Mouse (Mus musculus): ENCODE data around the gene Kcnb1. TPM values are rescaled to one million over a fixed set of nuclear protein-coding genes. Genes with fewer than 3 reads are reported as not detected.

Gene Kcnb1
- polyA plus RNA-seq, 1 experiment from 2014 or later: 0.85 TPM

GRCm38 (mm10) chr2:167150135-167150534 lies 39.8 kb downstream of the Kcnb1 start:
- H3K4me1 ChIP-seq (ENCODE audit: control insufficient read depth in 2 of 2, insufficient read depth in 2 of 2, low read length in 2 of 2): peaks cover 0 to 3% of the 10 kb centered on the region in 2 experiments; a peak in 2 of 4 replicates
- H3K36me3 ChIP-seq (ENCODE audit: control insufficient read depth, insufficient read depth, low read length): no peaks in the 10 kb centered on the region
- H3K27ac ChIP-seq (replicated peaks in 1 of 2; ENCODE audit: control insufficient read depth in 1 of 2, insufficient read depth in 1 of 2, low read depth in 2 of 2, low read length in 2 of 2): no peak overlapping the region
- H3K27me3 ChIP-seq (ENCODE audit: control insufficient read depth, insufficient read depth, low read length): peaks cover 9% of the 10 kb centered on the region
- H3K4me2 ChIP-seq (ENCODE audit: low read length): no peak overlapping the region
- no peak for ATAC-seq (ENCODE audit: insufficient number of reproducible peaks, insufficient read depth, low FRiP score, low read depth)
- 88% methylated on average over 7 of the region's 7 CpGs for WGBS
- no peak overlapping the region for H3K9ac ChIP-seq (ENCODE audit: low read length)
- no peaks in the 10 kb centered on the region; the same call in 1 of the 2 replicates for H3K9me3 ChIP-seq (ENCODE audit: control insufficient read depth, low read length)
- H3K4me3 ChIP-seq (ENCODE audit: control insufficient read depth in 1 of 2, insufficient read depth in 1 of 2, low read depth in 1 of 2, low read length in 2 of 2): no peak overlapping the region

- H3K4me1 ChIP-seq (ENCODE audit: control insufficient read depth in 2 of 2, insufficient read depth in 2 of 2, low read length in 2 of 2): peaks cover 0 to 3% of the 10 kb centered on the region in 2 experiments; a peak in 1 of 4 replicates
- 88% methylated on average over 6 of the region's 6 CpGs for WGBS
- no peak overlapping the region for H3K4me3 ChIP-seq (ENCODE audit: control insufficient read depth in 1 of 2, insufficient read depth in 1 of 2, low read depth in 1 of 2, low read length in 2 of 2)
- H3K36me3 ChIP-seq (ENCODE audit: control insufficient read depth, insufficient read depth, low read length): no peaks in the 10 kb centered on the region
- no peak overlapping the region for H3K9ac ChIP-seq (ENCODE audit: low read length)
- no peak overlapping the region for H3K27ac ChIP-seq (replicated peaks in 1 of 2; ENCODE audit: control insufficient read depth in 1 of 2, insufficient read depth in 1 of 2, low read depth in 2 of 2, low read length in 2 of 2)
- no peak overlapping the region for H3K4me2 ChIP-seq (ENCODE audit: low read length)
- H3K27me3 ChIP-seq (ENCODE audit: control insufficient read depth, insufficient read depth, low read length): peaks cover 16% of the 10 kb centered on the region
- H3K9me3 ChIP-seq (ENCODE audit: control insufficient read depth, low read length): no peaks in the 10 kb centered on the region; the same call in 1 of the 2 replicates
- ATAC-seq (ENCODE audit: insufficient number of reproducible peaks, insufficient read depth, low FRiP score, low read depth): no peak
These were observed 40.9 kb downstream of the Kcnb1 start for GRCm38 (mm10) chr2:167149035-167149434.

- H3K36me3 ChIP-seq (ENCODE audit: control insufficient read depth, insufficient read depth, low read length): no peaks in the 10 kb centered on the region
- no peaks in the 10 kb centered on the region; the same call in 1 of the 2 replicates for H3K9me3 ChIP-seq (ENCODE audit: control insufficient read depth, low read length)
- no peak overlapping the region for H3K9ac ChIP-seq (ENCODE audit: low read length)
- peaks cover 0 to 3% of the 10 kb centered on the region in 2 experiments; a peak in 1 of 4 replicates for H3K4me1 ChIP-seq (ENCODE audit: control insufficient read depth in 2 of 2, insufficient read depth in 2 of 2, low read length in 2 of 2)
- H3K4me3 ChIP-seq (ENCODE audit: control insufficient read depth in 1 of 2, insufficient read depth in 1 of 2, low read depth in 1 of 2, low read length in 2 of 2): no peak overlapping the region
- no peak overlapping the region for H3K27ac ChIP-seq (replicated peaks in 1 of 2; ENCODE audit: control insufficient read depth in 1 of 2, insufficient read depth in 1 of 2, low read depth in 2 of 2, low read length in 2 of 2)
- 37% methylated on average over 8 of the region's 8 CpGs for WGBS
- no peak overlapping the region for H3K4me2 ChIP-seq (ENCODE audit: low read length)
- peak; percentile 33; the same call in 1 of the 2 replicates for ATAC-seq (ENCODE audit: insufficient number of reproducible peaks, insufficient read depth, low FRiP score, low read depth)
- peaks cover 21% of the 10 kb centered on the region for H3K27me3 ChIP-seq (ENCODE audit: control insufficient read depth, insufficient read depth, low read length)
These were observed 42.2 kb downstream of the Kcnb1 start for GRCm38 (mm10) chr2:167147708-167148107.

GRCm38 (mm10) chr2:167145904-167146303 lies 44.1 kb downstream of the Kcnb1 start:
- peaks cover 21% of the 10 kb centered on the region for H3K27me3 ChIP-seq (ENCODE audit: control insufficient read depth, insufficient read depth, low read length)
- H3K36me3 ChIP-seq (ENCODE audit: control insufficient read depth, insufficient read depth, low read length): no peaks in the 10 kb centered on the region
- H3K4me3 ChIP-seq (ENCODE audit: control insufficient read depth in 1 of 2, insufficient read depth in 1 of 2, low read depth in 1 of 2, low read length in 2 of 2): no peak overlapping the region
- WGBS: 66% methylated on average over 5 of the region's 5 CpGs
- no peak for ATAC-seq (ENCODE audit: insufficient number of reproducible peaks, insufficient read depth, low FRiP score, low read depth)
- no peak overlapping the region for H3K4me2 ChIP-seq (ENCODE audit: low read length)
- H3K9ac ChIP-seq (ENCODE audit: low read length): no peak overlapping the region
- peaks cover 0 to 3% of the 10 kb centered on the region in 2 experiments; a peak in 1 of 4 replicates for H3K4me1 ChIP-seq (ENCODE audit: control insufficient read depth in 2 of 2, insufficient read depth in 2 of 2, low read length in 2 of 2)
- no peak overlapping the region for H3K27ac ChIP-seq (replicated peaks in 1 of 2; ENCODE audit: control insufficient read depth in 1 of 2, insufficient read depth in 1 of 2, low read depth in 2 of 2, low read length in 2 of 2)
- no peaks in the 10 kb centered on the region for H3K9me3 ChIP-seq (ENCODE audit: control insufficient read depth, low read length)

GRCm38 (mm10) chr2:167144439-167145307 lies 45.3 kb downstream of the Kcnb1 start:
- Histone ChIP-seq H3K4me3 (ENCODE audit: control insufficient read depth in 1 of 2, insufficient read depth in 1 of 2, low read depth in 1 of 2, low read length in 2 of 2) (no peak overlapping the region), H3K4me1 (ENCODE audit: control insufficient read depth in 2 of 2, insufficient read depth in 2 of 2, low read length in 2 of 2) (peaks cover 0 to 7% of the 10 kb centered on the region in 2 experiments; a peak in 1 of 4 replicates), H3K27me3 (ENCODE audit: control insufficient read depth, insufficient read depth, low read length) (peaks cover 21% of the 10 kb centered on the region), H3K9ac (ENCODE audit: low read length) (no peak overlapping the region), H3K9me3 (ENCODE audit: control insufficient read depth, low read length) (no peaks in the 10 kb centered on the region), H3K4me2 (ENCODE audit: low read length) (no peak overlapping the region), H3K36me3 (ENCODE audit: control insufficient read depth, insufficient read depth, low read length) (no peaks in the 10 kb centered on the region), H3K27ac (replicated peaks in 1 of 2; ENCODE audit: control insufficient read depth in 1 of 2, insufficient read depth in 1 of 2, low read depth in 2 of 2, low read length in 2 of 2) (no peak overlapping the region)
- WGBS: 9% methylated on average over 14 of the region's 14 CpGs
- no peak for ATAC-seq (ENCODE audit: insufficient number of reproducible peaks, insufficient read depth, low FRiP score, low read depth)

- H3K4me2 ChIP-seq (ENCODE audit: low read length): no peak overlapping the region
- peaks cover 0 to 8% of the 10 kb centered on the region in 2 experiments; a peak in 1 of 4 replicates for H3K4me1 ChIP-seq (ENCODE audit: control insufficient read depth in 2 of 2, insufficient read depth in 2 of 2, low read length in 2 of 2)
- H3K9ac ChIP-seq (ENCODE audit: low read length): no peak overlapping the region
- no peak for ATAC-seq (ENCODE audit: insufficient number of reproducible peaks, insufficient read depth, low FRiP score, low read depth)
- no peak overlapping the region for H3K27ac ChIP-seq (replicated peaks in 1 of 2; ENCODE audit: control insufficient read depth in 1 of 2, insufficient read depth in 1 of 2, low read depth in 2 of 2, low read length in 2 of 2)
- H3K4me3 ChIP-seq (ENCODE audit: control insufficient read depth in 1 of 2, insufficient read depth in 1 of 2, low read depth in 1 of 2, low read length in 2 of 2): no peak overlapping the region
- no peaks in the 10 kb centered on the region for H3K9me3 ChIP-seq (ENCODE audit: control insufficient read depth, low read length)
- H3K27me3 ChIP-seq (ENCODE audit: control insufficient read depth, insufficient read depth, low read length): peaks cover 21% of the 10 kb centered on the region
- no peaks in the 10 kb centered on the region for H3K36me3 ChIP-seq (ENCODE audit: control insufficient read depth, insufficient read depth, low read length)
- WGBS: 47% methylated on average over 2 of the region's 2 CpGs
These were observed 46.0 kb downstream of the Kcnb1 start for GRCm38 (mm10) chr2:167143914-167144313.

- 86% methylated on average over 3 of the region's 3 CpGs for WGBS
- peaks cover 21% of the 10 kb centered on the region for H3K27me3 ChIP-seq (ENCODE audit: control insufficient read depth, insufficient read depth, low read length)
These were observed 47.7 kb downstream of the Kcnb1 start for GRCm38 (mm10) chr2:167142282-167142681.

More at GRCm38 (mm10) chr2:167142282-167142681, 47.7 kb downstream of the Kcnb1 start:
- Histone ChIP-seq H3K36me3 (ENCODE audit: control insufficient read depth, insufficient read depth, low read length) (no peaks in the 10 kb centered on the region), H3K4me2 (ENCODE audit: low read length) (no peak overlapping the region), H3K9me3 (ENCODE audit: control insufficient read depth, low read length) (no peaks in the 10 kb centered on the region), H3K9ac (ENCODE audit: low read length) (no peak overlapping the region), H3K27ac (replicated peaks in 1 of 2; ENCODE audit: control insufficient read depth in 1 of 2, insufficient read depth in 1 of 2, low read depth in 2 of 2, low read length in 2 of 2) (no peak overlapping the region), H3K4me3 (ENCODE audit: control insufficient read depth in 1 of 2, insufficient read depth in 1 of 2, low read depth in 1 of 2, low read length in 2 of 2) (no peak overlapping the region), H3K4me1 (ENCODE audit: control insufficient read depth in 2 of 2, insufficient read depth in 2 of 2, low read length in 2 of 2) (peaks cover 0 to 5% of the 10 kb centered on the region in 2 experiments; a peak in 1 of 4 replicates)
- ATAC-seq (ENCODE audit: insufficient number of reproducible peaks, insufficient read depth, low FRiP score, low read depth): no peak
